Mouse (Mus musculus) kidney, adult 11 months (tissue): Measurements from ENCODE around the gene Tmem259.
A peak's percentile ranks its signal among the peaks of the same experiment; 100 is the strongest.

ENCODE experiments used
- DNase-seq: peaks from one replicate; pipeline ENCODE4 v3.0.0; 2022

The Tmem259 gene

DNA sequence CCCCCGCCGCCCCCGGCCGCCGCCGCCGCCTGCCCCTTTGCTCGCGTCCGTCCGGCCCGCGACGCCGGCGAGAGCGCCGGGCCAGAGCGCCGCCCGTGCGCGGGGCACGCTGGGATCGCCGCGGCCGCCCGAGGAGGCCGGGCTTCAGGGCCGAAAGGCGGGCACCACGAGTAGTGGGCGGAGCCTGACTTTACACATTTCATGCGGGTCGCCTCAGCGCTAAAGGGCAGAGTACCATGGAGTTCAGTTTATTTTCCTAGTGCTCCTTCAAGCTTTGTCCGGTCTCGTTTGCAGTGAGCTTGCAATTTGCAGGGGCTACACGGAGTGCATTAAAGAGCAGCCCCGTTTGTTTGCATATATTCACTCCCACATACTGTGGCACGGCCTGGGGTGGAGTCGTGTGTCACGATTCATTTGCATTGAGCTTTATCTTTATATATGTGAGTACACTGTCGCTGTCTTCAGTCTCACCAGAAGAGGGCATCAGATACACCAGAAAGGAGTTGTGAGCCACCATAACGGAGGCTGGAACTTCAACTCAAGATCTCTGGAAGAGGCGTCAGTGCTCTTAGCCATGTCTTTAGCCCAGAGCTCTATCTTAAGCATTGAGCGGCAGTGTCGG lies at the start of gene Tmem259:
TSS of gene Tmem259 (minus strand) at position 136 of the 622 bp plus-strand sequence.
- peak; percentile 88 for DNase-seq

DNA sequence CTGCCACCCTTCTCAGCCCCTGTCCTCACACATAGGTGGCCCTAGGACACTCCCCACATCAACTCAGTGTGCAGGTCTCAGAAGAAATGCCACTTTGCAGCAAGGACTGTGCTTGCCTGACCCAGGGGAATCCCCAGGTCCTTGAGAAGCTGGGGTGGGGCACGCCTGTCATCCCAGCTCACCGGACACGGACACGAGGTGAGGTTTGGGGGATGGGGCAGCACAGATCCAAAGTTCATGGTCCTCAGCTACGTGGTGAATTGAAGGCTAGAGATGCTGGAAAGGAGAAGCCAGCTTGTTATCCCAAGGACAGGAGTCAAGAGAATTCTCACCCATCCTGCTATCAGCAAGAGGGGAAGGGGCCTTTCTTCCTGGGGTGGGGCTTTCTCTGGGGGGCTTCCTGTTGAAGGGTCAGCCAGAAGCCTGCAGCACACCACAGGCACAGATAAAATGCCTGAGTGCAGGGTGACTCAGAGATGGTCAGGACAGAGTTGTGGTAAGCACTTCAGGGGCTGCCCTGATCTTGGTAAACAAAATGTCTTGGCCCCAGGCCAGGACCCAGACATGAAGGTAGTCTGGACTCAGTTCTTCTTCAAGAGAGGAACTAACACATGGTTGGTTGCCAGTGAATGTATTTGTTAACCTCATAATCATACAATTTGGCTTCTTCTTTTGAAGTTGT lies 48.8 kb upstream of the Tmem259 start:
- DNase-seq = peak; percentile 56

DNA sequence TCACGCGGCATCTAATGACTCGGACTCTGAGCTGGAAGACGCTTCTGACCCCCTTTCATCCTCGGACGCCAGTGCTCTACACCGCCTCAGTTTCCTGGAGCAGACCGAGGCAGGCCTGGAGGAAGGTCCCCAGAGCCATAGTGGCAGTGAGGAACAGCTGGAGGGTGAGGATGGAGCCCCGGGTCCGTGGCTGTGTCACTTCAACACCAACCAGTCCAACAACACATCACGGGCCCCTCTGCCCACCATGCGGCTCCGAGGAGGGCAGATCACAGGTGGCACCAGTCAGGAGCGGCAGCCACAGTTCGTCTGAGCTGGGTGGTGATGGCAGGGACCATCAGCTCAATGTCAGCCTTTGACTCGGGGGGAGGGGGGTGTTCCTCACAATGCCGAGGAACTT lies 46.6 kb upstream of the Tmem259 start:
- no peak for DNase-seq

DNA sequence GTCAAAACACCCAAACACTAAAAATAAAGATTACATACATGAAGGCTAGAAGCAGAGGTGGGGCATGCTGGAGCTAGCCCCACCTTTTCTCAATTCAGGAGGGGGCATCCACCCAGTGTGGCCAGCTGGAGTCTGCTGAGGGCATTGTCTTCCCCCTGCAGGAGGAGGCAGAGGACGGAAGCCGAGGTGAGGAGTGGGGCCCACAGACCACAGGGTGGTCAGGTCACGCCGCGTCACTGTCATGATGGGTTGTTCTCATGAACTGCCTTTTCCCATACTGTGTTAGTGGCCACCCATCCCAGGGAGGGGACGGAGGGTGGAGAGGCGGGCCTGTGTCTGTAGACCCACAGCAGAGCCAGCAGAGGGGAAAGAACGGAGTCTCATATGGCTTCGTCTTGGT lies 46.1 kb upstream of the Tmem259 start:
- no peak for DNase-seq

DNA sequence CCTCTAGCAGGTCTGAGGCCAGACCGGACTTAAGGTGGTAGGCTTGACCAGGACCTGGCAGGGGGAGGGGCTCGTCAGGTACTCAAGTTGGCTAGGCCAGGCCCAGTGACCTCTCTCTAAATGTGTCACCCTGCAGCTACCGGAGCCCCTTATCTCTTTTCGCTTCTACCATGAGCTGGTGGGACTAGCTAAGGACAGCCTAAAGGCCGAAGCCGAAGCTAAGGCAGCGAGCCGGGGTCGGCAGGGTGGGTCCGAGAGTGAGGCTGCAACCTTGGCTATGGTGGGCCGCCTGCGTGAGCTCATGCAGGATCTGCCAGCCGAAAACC lies 44.4 kb upstream of the Tmem259 start:
- no peak for DNase-seq

DNA sequence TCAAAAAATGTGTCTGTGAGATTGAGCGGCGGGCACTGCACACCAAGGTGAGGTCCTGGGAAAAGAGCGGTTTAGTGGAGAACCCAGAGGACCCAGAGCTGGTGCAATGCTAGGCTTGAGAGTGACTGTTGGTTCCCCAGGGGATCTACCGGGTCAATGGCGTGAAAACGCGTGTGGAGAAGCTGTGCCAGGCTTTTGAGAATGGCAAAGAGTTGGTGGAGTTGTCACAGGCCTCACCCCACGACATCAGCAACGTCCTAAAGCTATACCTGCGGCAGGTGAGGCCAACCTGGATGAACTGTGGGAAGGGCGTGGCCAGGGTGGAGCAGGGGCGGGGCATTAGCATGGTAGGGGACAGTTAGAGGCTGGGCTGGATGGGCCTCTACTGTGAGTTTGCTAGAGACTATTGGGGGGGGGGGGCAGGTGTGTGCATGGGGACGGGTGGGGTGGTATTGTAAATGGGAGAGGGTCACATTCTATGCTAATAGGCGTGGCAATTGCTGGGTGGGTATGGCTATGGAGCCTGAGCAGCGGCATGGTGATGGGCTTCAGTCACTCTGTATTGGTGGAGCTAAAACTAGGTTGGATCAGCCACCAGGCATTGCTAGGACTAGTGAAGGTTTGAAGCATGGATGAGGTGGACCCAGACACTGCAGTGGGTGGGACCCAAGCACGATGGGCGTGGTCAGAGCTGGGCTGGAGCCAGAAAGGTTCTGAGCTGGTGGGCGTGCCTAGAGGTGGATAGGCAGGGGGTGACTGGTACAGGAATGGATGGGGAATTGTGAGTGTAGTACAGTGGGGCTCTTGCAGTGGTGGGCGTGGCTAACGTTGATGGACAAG lies 43.8 kb upstream of the Tmem259 start:
- DNase-seq = no peak

DNA sequence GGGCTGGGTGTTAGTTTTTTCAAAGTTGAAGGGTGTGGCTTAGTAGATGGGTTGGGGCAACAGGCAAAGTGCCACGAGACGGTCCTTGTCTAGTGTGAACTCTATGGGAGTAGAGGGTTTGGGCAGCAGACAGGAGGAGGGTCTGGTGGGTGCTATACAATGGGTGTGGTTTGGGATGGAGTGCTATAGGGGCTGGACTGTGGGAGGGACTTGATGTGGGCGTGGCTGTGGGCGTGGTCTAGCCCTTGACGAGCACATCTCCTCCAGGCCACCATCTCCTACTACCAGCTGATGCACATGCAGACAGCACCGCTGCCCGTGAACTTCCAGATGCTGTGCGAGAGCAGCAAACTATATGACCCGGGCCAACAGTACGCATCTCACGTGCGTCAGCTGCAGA lies 41.8 kb upstream of the Tmem259 start:
- no peak for DNase-seq

DNA sequence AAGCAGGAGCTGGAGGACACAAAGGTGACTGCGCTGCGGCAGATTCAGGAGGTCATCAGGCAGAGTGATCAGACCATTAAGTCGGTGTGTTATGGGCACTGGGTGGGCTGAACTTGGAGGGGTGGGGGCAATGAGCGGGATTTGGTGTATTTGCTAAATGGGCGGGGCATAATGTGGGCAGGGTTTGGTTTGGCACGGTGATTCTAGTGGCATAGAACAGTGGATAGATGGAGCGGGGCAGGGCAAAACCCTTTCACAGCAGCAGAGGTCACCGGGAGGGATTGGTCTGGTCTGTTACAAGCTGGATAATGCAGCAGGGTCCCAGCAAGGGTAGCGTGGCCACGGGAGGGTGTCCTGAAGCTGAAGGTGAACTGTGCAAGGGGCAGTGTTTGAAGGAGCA lies 41.3 kb upstream of the Tmem259 start:
- no peak for DNase-seq

DNA sequence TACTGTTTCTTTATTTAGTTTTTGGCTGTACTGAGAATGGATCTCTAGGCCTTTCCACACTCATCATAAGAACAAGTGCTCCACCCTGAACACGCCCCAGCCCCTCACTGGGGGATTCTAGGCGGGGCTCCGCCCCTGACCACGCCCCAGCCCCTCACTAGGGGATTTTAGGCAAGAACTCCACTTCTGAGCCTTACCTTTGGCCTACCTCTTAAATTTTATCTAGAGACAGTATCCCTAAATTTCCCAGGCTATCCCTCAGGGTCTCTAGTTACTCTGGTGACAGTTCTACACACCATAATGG lies 40.9 kb upstream of the Tmem259 start:
- DNase-seq = no peak

DNA sequence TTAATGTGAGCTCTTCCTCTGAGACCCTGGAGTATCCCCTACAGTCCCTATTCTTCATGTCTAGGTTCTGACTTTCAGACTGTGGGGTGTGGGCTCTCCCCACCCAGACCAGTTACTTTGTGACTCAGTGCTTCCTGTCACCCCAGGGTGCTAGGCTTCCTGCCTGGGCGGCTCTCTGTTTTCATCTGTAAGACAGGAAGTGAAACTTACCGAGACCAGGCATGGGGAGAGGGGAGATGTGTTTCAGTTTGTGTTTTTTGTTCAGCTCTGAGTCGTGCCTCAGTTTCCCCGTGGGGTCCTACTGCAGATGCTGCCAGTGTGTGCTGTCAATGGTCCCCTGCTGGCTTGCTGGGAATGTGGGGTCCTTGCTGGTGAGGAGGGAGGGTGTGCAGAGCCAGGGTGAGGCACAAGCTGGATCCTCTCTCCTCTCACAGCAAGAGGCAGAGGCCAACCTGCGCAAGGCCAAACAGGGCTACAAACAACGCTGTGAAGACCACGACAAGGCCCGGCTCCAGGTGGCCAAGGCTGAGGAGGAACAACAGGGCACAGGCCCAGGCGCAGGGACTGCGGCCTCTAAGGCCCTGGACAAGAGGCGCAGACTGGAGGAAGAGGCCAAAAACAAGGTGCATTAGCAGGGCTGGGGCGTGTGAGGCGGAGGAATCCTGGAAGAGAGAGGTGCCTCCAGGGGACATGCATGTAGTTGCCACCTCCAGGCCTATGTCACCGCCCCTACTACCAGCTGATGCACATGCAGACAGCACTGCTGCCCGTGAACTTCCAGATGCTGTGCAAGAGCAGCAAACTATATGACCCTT lies 40.3 kb upstream of the Tmem259 start:
- no peak for DNase-seq

DNA sequence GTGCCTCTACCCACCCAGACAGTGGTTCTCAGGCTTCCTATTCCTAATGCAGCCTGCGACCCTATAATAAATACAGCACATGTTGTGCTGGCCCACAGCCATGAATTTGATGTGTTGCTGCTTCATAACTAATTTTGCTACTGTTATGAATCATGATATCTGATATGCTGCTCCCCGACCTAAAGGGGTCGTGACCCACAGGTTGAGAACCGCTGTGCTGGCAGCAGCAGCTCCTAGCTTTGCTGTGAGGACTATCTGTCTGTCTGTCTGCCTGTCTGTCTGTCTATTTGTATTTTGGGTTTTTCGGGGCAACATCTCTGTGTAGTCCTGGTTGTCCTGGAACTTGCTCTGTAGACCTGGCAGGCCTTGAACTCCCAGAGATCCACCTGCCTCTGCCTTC lies 39.6 kb upstream of the Tmem259 start:
- no peak for DNase-seq

DNA sequence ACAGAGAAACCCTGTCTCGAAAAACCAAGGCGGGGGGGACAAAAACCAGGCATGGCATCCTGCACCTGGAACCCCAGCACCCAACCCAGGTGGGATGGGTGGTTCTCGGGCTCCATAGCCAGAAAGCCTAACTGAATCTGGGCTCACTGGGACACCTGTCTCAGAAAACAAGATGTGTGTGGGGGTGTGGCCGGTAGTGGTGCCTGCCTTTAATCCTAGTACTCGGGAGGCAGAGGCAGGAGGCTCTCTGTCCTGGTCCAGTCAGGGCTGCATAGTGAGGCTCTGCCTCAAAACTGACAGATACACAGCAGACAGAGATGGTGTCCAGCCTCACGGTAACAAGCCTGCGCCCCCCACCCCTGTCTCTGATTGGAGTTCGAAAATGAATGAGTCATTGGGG lies 38.7 kb upstream of the Tmem259 start:
- no peak for DNase-seq

DNA sequence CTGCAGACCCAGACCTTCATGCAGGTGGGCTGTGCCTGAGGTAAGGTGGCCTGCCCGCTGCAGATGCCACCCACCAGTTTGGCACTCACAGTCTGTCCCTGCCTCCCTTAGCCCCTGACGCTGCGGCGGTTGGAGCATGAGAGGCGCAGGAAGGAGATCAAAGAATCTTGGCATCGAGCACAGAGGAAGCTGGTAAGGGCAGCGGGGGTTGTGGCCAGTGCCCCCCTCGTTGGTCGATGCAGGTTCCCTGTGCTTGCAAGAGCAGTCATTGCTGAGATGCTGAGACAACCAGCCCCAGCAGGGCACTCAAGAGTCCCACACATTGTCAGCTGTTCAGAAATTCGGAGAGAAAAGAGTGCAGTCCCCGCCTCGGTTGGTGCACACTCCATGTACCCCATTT lies 38.0 kb upstream of the Tmem259 start:
- no peak for DNase-seq

DNA sequence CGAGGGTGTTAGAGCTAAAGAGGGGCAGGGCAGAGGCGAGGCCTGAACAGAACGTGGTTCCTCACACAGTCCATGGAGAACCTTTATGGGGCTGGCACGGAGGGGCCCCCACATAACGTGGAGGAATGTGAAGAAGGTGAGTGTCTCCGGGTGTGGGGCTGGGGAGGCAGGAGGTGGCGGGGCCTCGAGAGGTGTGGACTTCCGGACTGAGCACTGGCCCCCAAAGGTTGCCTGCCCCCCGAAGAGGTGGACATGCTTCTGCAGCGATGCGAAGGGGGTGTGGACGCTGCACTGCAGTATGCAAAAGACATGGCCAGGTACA lies 37.2 kb upstream of the Tmem259 start:
- no peak for DNase-seq

DNA sequence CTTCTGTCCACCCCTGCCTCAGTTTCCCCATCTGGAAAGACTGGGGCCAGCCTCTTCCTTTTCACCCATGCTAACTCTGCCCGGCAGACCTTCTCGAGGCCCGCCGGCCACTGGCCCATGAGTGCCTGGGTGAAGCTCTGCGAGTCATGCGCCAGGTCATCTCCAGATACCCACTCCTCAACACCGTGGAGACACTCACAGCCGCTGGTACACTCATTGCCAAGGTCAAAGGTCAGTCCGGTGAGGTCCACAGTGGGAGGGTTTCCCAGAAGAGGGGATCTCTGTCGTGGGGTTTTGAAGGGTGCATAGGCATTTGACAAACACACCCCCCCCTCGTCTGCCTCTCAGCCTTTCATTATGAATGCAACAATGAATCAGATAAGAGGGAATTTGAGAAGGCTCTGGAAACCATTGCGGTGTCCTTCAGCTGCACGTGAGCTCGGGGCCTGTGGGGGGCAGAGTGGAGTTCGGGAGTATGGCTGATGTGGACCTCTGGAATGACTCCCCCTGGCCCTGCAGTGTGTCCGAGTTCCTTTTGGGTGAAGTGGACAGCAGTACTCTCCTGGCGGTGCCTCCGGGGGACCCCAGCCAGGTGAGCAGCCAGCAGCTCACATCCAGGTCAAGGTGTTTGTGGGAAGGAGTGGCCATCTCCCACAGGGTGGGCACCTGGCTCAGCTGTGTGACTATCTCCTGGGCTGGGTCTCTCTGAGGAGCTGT lies 36.6 kb upstream of the Tmem259 start:
- DNase-seq = no peak

DNA sequence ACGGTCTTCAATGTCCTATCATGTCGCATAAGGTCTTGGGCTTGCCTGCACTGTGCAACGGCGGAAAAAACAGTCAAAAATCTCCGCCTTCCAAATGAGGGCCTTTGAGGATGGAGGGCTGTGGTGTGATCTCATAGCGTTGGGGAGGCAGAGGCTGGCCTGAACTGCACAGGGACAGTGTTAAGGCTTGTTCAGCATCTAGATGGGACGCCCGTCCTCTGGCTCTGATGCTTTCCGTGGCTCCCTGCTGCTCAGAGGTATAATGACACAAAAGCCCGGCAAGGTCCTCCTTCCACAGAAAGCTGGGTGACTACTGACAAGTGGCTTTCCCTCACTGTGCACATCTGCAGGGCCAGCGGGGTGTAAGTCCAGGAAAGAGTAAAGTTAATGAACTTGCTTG lies 36.1 kb upstream of the Tmem259 start:
- no peak for DNase-seq

DNA sequence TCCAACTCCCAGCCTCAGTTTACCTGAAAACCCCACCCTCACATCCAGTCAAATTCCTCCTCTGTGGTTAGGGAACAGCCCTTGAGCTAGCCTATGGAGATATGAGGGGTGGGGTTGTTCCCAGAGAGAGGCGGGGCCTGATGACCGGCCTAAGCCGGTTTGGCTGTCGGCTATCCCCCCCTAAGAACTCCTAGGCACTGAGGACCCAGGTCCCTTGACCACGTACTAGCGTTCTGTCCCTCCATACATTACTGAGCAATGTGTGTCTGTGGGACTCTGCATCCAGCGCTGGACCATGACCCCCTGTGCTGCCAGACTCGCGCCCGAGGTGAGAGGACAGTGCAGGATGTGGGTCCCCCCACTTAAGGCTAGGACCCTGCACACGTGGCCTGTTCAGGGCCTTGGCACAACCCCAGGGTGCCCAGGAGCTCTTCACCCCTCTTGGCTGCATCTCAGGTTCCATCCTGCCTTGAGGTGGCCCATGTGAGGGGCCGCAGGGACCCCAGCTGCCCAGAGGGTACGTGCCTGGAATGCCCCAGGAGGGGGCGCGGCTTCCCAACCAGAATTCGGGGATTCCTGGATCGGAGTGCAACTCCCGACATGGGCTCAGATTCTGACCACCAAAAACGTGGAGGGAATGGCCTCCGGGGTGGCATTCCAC lies 35.5 kb upstream of the Tmem259 start:
- DNase-seq = no peak

DNA sequence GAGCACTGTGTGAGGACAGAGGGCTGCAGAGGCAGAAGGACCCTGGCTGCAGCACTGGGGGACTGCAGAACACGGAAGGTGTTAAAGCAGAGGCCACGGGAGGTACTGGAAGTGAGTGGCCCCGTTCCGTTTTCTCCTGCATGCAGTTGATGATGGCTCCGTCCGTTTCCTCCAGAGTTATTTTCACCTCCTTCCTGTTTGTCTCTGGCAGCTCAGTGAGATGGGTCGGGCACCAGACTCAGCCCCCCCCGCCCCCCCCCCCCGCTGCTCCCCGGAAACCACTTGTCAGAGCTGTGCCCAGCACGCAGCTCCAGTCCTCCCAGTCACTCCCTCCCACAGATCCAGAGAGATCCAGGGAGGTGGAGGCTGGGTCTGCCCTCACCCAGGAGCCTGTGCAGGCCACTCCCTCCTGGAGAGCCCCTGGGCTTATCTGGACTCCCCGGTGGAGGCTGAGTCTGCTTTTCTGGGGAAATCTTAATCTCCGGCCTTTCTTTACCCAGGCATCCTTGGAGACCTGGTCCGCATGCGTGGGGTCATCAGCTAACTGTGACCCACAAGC lies 34.7 kb upstream of the Tmem259 start:
- DNase-seq = peak; percentile 24

DNA sequence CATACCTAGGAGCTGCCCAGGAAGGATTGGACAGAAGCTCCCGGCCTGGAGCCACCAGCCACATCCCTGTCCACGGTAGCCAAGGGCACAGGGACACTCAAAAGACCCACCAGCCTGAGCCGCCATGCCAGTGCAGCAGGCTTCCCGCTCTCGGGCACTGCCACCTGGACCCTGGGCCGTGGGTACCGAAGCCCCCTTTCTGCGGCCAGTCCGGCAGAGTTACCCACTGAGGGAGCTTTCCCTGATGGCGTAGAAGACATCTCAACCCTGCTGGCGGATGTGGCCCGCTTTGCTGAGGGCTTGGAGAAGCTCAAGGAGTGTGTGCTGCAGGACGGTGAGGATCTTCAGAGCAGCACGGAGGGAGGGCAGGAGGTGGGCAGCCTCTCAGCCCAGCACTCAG lies 33.6 kb upstream of the Tmem259 start:
- DNase-seq = no peak

DNA sequence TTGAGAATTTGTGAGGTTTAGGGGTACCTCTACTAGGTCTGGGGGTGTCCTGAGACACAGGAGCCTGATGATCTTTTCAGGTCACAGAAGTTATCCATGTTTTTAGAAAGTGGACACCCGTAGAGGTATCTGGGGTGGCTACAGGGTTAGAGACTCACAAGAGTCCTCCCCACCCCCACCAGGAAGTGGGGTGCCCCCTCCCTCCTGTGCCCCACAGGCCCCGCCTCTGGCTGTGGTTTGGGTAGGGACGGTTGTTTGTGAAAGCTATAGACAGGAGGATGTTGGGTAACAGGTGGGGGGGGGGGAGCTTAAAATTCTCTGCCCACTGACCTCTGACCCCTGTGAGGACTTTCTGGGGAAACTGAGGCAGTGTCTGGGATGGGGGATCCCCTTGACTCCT lies 33.2 kb upstream of the Tmem259 start:
- DNase-seq = no peak

DNA sequence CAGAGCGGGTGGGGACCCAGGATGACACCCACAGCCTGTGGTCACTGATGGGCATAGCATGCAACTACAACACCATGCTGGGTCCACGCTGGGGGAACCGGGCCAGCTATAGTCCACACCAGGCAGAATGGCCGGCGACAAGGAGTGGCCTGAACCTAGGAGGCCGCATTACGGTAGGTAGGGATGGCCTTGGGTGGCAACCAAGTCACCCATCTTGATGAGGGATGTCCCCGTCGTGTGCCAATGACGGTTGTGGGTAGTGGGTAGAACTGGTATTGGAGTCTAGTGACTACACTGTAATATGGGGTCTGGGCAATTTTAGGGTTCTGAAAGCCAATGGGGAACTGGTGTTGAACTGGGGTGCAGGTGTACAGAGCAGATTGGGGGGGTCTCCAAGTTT lies 32.8 kb upstream of the Tmem259 start:
- DNase-seq = no peak

DNA sequence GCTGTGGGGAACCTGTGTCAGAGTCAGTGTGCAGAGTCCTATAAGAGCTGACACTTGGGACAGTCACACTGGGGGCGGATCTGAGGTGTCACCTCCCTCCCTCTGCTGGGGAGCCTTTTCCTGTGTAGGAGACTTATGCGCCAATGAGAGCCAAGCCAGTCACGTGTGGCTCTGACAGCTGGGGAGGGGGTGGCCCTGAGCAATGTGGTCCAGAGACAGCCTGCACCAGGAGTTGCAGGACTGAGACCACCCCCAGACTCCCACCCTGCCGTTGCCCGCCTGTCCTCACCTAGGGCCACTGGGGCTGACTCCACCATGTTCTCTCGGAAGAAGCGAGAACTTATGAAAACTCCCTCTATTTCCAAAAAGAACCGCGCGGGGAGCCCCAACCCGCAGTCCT lies 32.4 kb upstream of the Tmem259 start, which contains the start of gene Arhgap45:
TSS of gene Arhgap45 (plus strand) at position 143 of the 400 bp plus-strand sequence.
- no peak for DNase-seq
